Mouse (Mus musculus): ENCODE measurements around the gene Adamts18. TPM values are rescaled to one million over a fixed set of nuclear protein-coding genes. Genes with fewer than 3 reads are reported as not detected.

Gene Adamts18
- polyA plus RNA-seq, 1 experiment: 0.11 TPM

DNA sequence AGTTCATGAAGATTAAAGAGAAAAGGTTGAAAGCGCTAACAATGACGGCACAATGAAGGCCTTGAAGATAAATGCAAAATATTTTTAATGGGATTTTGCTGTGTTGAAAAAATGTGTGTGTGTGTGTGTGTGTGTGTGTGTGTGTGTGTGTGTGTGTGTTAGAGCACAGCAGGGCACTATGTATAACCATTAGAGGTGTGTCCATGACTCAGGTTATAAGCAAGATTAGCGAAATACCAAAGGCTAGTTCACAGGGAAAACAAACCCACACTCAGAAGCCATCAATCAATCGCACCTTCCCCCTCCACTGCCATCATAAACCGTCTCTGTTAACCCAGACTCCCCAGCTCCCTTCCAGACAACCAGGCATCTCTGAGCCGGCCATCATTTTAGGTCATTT is 86.4 kb downstream of the Adamts18 start:
- H3K36me3 ChIP-seq (ENCODE audit: control insufficient read depth, insufficient read depth, low read length): no peaks in the 10 kb centered on the region
- H3K4me3 ChIP-seq (ENCODE audit: control insufficient read depth, low read depth, low read length): no peak overlapping the region
- H3K4me1 ChIP-seq (ENCODE audit: control insufficient read depth, insufficient read depth, low read length): no peaks in the 10 kb centered on the region
- H3K27me3 ChIP-seq (ENCODE audit: control insufficient read depth, insufficient read depth, low read length): no peaks in the 10 kb centered on the region
- TF ChIP-seq POLR2A (IDR thresholded peaks at IDR 0.05; ENCODE audit: control insufficient read depth, low read depth, low read length) (no peak), CTCF (IDR thresholded peaks at IDR 0.05; ENCODE audit: control insufficient read depth, insufficient read depth, insufficient replicate concordance, low read depth, low read length) (no peak)
- H3K27ac ChIP-seq (ENCODE audit: control insufficient read depth, insufficient read depth, low read depth, low read length): no peak overlapping the region

- Histone ChIP-seq H3K27me3 (ENCODE audit: control insufficient read depth, insufficient read depth, low read length) (no peaks in the 10 kb centered on the region), H3K4me1 (ENCODE audit: control insufficient read depth, insufficient read depth, low read length) (no peaks in the 10 kb centered on the region), H3K36me3 (ENCODE audit: control insufficient read depth, insufficient read depth, low read length) (no peaks in the 10 kb centered on the region), H3K4me3 (ENCODE audit: control insufficient read depth, low read depth, low read length) (no peak overlapping the region), H3K27ac (ENCODE audit: control insufficient read depth, insufficient read depth, low read depth, low read length) (no peak overlapping the region)
- TF ChIP-seq POLR2A (IDR thresholded peaks at IDR 0.05; ENCODE audit: control insufficient read depth, low read depth, low read length) (no peak), CTCF (IDR thresholded peaks at IDR 0.05; ENCODE audit: control insufficient read depth, insufficient read depth, insufficient replicate concordance, low read depth, low read length) (no peak)
Measured at GRCm38 (mm10) chr8:113755866-113756265, 92.7 kb downstream of the Adamts18 start.

DNA sequence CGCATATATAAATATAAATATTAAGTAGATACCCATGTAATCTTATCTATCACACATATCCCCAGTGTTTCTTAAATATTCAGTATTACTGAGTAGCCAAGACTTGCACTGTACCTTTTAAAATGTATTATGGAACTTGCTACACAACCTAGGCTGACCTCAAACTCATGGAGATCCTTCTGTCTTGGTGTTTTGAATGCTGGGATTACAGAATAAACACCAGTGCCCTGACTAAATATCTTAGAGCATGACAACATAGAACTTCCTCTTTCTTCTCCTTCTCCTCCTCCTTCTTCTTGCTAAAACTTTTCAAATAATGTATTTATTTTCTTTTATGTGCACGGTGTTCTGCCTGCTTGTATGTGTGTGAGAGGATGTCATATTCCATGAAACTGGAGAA is 95.4 kb downstream of the Adamts18 start:
- no peaks in the 10 kb centered on the region for H3K4me1 ChIP-seq (ENCODE audit: control insufficient read depth, insufficient read depth, low read length)
- TF ChIP-seq CTCF (IDR thresholded peaks at IDR 0.05; ENCODE audit: control insufficient read depth, insufficient read depth, insufficient replicate concordance, low read depth, low read length): no peak
- TF ChIP-seq POLR2A (IDR thresholded peaks at IDR 0.05; ENCODE audit: control insufficient read depth, low read depth, low read length): no peak

DNA sequence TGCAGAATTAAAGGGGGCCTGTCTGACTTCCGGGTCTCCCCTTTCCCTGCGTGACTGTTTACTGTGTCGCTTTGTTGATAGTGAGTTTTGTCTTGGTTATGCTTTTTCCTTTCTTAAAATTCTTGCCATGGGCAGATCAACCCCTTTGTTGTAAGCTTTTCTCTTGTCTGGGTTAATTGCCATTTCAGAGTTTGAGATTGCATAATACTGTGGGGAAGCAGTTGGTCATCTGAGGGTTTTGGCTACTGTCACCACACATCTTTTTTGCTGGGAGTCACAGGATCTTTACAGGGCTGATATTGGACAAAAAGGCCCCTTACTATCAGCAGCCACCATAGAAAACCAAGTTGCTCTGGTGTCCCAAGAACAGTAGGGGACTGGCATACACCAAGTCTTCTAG is 96.2 kb downstream of the Adamts18 start:
- H3K27me3 ChIP-seq (ENCODE audit: control insufficient read depth, insufficient read depth, low read length): no peaks in the 10 kb centered on the region
- H3K27ac ChIP-seq (ENCODE audit: control insufficient read depth, insufficient read depth, low read depth, low read length): no peak overlapping the region
- H3K4me1 ChIP-seq (ENCODE audit: control insufficient read depth, insufficient read depth, low read length): no peaks in the 10 kb centered on the region
- no peaks in the 10 kb centered on the region for H3K36me3 ChIP-seq (ENCODE audit: control insufficient read depth, insufficient read depth, low read length)
- H3K4me3 ChIP-seq (ENCODE audit: control insufficient read depth, low read depth, low read length): no peak overlapping the region
- TF ChIP-seq POLR2A (IDR thresholded peaks at IDR 0.05; ENCODE audit: control insufficient read depth, low read depth, low read length) (no peak), CTCF (IDR thresholded peaks at IDR 0.05; ENCODE audit: control insufficient read depth, insufficient read depth, insufficient replicate concordance, low read depth, low read length) (no peak)

More for the DNA sequence above, 95.4 kb downstream of the Adamts18 start:
- Histone ChIP-seq H3K27me3 (ENCODE audit: control insufficient read depth, insufficient read depth, low read length) (no peaks in the 10 kb centered on the region), H3K27ac (ENCODE audit: control insufficient read depth, insufficient read depth, low read depth, low read length) (no peak overlapping the region), H3K36me3 (ENCODE audit: control insufficient read depth, insufficient read depth, low read length) (no peaks in the 10 kb centered on the region), H3K4me3 (ENCODE audit: control insufficient read depth, low read depth, low read length) (no peak overlapping the region)

DNA sequence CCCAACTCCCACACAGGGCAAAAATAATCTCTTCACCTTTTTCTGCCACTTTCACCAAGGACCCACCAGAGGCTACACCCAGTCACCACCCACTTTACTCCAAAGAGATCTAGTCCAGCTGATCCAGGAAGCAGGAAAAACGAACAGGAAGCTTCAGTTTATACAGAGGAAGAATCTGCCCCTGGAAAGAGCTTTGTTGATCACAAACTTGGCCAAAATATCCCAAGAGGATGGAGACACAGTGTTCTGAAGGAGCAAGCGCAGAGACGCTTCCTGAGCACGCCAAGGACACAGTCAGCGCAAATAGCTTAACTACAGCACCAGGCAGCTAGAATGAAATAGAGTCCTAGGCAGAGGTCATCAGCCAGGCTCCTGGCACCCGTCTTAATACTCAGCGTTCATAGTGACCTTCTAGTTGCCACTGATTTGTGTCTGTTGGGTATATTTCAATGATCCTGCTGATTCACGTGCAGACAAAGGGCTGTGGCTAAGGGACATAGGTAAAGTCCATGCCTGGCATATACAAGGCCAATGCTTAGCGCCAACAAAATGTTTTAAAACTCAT is 113.0 kb downstream of the Adamts18 start:
- H3K36me3 ChIP-seq (ENCODE audit: control insufficient read depth, insufficient read depth, low read length): no peaks in the 10 kb centered on the region
- H3K27me3 ChIP-seq (ENCODE audit: control insufficient read depth, insufficient read depth, low read length): no peaks in the 10 kb centered on the region
- TF ChIP-seq POLR2A (IDR thresholded peaks at IDR 0.05; ENCODE audit: control insufficient read depth, low read depth, low read length) (no peak), CTCF (IDR thresholded peaks at IDR 0.05; ENCODE audit: control insufficient read depth, insufficient read depth, insufficient replicate concordance, low read depth, low read length) (no peak)
- no peaks in the 10 kb centered on the region for H3K4me1 ChIP-seq (ENCODE audit: control insufficient read depth, insufficient read depth, low read length)
- no peak overlapping the region for H3K4me3 ChIP-seq (ENCODE audit: control insufficient read depth, low read depth, low read length)
- no peak overlapping the region for H3K27ac ChIP-seq (ENCODE audit: control insufficient read depth, insufficient read depth, low read depth, low read length)

DNA sequence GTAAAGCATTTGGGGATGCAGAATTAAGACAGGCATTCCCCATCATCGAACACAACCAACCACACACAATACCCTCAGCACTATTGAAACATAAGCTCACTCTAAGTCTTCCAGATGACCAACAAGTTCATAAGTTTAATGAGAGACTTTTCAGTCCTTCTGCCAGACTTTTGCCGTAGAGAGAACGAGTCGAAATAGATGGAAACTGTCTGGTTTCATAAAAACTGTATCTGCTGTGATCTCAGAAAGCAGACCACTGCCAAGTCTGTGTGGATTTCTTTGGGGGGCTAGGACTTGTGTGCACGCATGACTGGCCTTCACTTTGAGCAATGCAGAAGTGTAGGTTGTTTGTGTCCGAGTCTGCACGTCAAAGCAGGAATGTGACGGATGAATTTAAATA is 123.2 kb downstream of the Adamts18 start:
- Histone ChIP-seq H3K4me1 (ENCODE audit: control insufficient read depth, insufficient read depth, low read length) (no peaks in the 10 kb centered on the region), H3K4me3 (ENCODE audit: control insufficient read depth, low read depth, low read length) (no peak overlapping the region), H3K27me3 (ENCODE audit: control insufficient read depth, insufficient read depth, low read length) (no peaks in the 10 kb centered on the region), H3K36me3 (ENCODE audit: control insufficient read depth, insufficient read depth, low read length) (no peaks in the 10 kb centered on the region), H3K27ac (ENCODE audit: control insufficient read depth, insufficient read depth, low read depth, low read length) (no peak overlapping the region)
- no peak for TF ChIP-seq CTCF (IDR thresholded peaks at IDR 0.05; ENCODE audit: control insufficient read depth, insufficient read depth, insufficient replicate concordance, low read depth, low read length)
- no peak for TF ChIP-seq POLR2A (IDR thresholded peaks at IDR 0.05; ENCODE audit: control insufficient read depth, low read depth, low read length)

DNA sequence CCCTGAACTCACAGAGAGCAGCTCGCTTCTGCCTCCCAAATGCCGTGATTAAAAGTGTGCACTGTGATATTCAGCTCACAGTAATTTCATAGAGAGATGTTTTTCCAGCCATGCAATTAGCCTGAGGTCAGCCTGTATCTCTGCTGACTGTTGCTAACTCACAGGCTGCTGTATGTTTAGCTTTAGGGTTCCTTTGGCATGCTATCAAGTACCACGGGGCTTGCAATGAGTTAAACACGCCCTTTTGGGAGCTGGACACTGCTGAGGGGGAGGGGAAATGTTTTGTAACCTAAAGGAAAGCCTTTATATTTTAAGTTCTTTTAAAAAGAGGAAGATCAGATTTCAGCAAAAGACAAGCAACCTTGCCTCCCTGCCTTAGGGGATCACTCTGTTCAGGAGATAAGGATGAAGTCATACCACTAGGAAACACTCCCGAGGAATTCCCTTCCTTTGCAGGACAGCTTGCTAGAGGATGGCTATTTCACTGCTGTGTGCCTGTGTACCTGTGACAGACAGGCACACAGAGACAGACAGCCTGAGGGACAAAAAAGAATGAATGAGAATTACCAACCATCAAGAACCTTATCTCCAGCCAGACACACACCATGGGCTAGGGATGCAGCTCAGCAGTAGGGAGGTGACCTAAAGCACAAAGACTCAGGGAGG is 124.5 kb downstream of the Adamts18 start:
- Histone ChIP-seq H3K27ac (ENCODE audit: control insufficient read depth, insufficient read depth, low read depth, low read length) (no peak overlapping the region), H3K36me3 (ENCODE audit: control insufficient read depth, insufficient read depth, low read length) (no peaks in the 10 kb centered on the region), H3K4me1 (ENCODE audit: control insufficient read depth, insufficient read depth, low read length) (no peaks in the 10 kb centered on the region), H3K4me3 (ENCODE audit: control insufficient read depth, low read depth, low read length) (no peak overlapping the region), H3K27me3 (ENCODE audit: control insufficient read depth, insufficient read depth, low read length) (no peaks in the 10 kb centered on the region)
- TF ChIP-seq CTCF (IDR thresholded peaks at IDR 0.05; ENCODE audit: control insufficient read depth, insufficient read depth, insufficient replicate concordance, low read depth, low read length) (no peak), POLR2A (IDR thresholded peaks at IDR 0.05; ENCODE audit: control insufficient read depth, low read depth, low read length) (no peak)

Data from testis, adult 2 months (tissue).